Mouse (Mus musculus): ENCODE measurements around the gene Vmn1r64.
"Not testable (repeated sequence)": the region's sequence is repeated elsewhere in the genome, so short reads cannot be mapped to it uniquely, and the experiment has no call there.

DNA sequence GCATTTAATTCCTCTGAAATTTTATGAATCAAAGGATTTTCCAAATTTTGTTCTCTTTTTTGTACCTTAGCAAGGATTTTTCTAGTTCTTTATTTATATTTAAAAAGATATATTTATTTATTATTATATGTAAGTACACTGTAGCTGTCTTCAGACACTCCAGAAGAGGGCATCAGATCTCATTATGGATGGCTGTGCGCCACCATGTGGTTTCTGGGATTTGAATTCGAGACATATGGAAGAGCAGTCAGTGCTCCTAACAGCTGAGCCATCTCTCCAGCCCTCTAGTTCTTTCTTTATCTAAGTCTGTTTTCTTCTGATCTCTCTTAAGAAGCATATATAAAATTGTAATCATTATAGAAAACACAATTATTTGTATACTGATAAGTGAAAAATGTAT lies 12.9 kb upstream of the Vmn1r64 start:
- not testable (repeated sequence) for TF ChIP-seq CTCF (IDR thresholded peaks at IDR 0.05; ENCODE audit: borderline replicate concordance, insufficient read depth, low read length); POLR2A (IDR thresholded peaks at IDR 0.05; ENCODE audit: low read depth, low read length)

All from embryonic fibroblast, embryonic 13.5 days (primary cell).